Mouse (Mus musculus) urinary bladder, adult 2 months (tissue): ENCODE results near the gene Nos1ap. TPM values are rescaled to one million over a fixed set of nuclear protein-coding genes. Genes with fewer than 3 reads are reported as not detected.

Experiments
- DNase-seq: peaks from one replicate; pipeline ENCODE4 v3.0.0; 2022; ENCODE audit warnings: low spot score
- polyA plus RNA-seq: library from polyadenylated mRNA; depleted of rRNA; stranded (reverse); fragments of >200 nt; gene quantifications from 2 replicates; pipeline ENCODE4 v1.2.3, GENCODE M21; 2012

The Nos1ap gene
- polyA plus RNA-seq, 1 experiment, result 7.8 TPM

DNA sequence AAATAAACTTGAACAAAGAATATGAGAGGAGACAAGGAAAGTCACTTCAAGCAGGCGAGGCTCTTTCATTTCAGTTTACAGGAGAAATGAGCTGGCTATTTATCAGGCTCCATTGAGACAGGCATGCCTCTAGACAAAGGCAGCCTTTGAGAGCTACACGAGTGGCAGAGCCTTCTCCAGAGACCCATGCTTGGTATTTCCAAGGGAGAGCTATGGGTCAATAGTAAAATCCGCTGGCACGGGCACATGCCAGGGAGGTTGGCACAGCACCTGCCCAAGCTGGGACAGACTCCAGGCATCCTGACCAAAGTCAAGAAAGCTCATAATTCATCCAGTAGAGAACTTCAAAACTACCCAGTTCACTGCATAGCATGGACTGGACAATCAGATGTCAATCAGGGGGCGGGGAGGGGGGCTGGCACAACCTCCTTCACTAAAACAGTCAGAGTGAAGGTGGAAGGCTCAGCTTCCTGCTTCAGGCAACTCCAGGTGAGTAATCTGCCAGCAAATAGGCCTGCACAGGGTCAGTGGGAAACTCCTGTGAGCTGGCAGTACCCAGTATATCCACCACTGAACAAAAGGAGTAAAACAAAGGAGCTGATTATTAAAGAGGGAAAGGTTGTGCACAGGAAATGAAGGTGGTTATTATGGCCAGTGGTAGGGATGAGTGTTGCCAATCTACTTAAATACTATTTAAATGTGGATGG is 129.6 kb downstream of the Nos1ap start:
- DNase-seq, result no peak

DNA sequence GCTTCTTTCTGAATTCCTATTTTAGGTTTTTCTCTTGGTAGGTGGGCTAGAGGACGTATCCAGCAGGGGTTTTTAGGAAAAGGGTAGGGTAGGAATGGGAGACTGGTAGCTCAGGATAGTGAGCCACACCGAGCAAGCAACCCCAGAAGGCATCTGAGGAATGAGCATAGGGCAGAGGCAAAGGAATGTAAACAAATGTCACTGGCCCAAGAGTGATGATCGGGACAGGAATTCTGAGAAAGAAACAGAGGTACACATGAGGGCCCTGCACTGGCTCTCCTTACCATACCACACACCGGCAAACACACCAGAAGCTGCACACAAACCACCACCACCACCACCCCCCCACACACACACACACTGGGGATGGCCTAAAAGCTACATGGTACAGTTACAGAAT is 132.0 kb downstream of the Nos1ap start:
- no peak for DNase-seq

DNA sequence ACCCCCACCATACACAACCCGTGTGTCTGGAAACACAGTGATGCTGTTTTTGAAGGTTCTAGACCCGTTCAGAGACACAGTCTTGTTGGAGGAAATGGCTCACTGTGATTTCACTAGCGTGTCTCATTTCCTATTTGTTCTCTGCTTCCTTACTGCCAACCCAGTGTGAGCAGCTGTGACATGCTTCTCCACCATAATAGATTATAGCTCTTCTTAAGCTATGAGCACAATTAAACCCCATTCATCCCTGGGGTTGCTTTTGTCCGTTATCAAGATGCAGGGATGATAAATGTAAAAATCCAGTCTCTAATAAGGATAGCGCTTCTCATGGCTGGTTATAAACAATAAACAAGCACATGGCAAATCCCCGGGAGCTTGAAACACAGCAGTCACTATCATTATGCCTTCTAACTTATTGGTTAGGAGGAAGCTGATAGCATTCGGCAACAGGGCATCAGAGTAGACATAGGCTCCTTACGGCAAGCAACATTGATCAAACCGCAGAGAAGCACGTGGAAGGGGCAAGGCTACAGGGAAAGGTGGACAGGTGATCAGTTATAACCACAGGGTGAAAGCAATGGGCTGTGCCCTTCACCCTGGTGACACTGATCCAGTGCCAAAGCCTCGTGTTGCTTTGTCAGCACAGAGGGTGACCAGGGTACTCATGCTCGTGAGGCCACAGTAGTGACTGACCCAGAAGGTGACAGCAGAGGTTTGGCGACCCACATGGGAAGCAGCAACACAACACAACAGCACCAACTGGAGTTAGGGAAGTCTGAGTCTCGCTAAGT is 133.6 kb downstream of the Nos1ap start:
- DNase-seq, result no peak

DNA sequence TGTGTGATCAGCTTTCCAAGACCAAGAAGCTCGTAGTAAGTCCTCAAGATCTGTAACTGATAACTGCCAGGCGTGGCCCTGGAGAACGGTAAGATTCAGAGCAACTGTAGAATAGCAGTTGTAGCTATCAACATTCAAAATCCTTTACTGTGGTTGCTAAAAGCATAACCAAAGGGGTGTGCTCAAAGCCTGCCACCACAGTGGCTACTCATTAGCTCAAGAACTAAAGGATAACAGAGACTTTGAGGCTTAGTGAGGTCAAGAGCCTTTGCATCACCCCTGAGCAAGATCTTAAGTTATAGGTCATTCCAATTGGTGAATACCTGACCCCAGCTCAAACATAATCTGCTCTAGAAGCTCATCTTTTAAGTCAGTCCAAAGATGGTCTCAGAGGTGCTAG is 134.3 kb downstream of the Nos1ap start:
- no peak for DNase-seq

DNA sequence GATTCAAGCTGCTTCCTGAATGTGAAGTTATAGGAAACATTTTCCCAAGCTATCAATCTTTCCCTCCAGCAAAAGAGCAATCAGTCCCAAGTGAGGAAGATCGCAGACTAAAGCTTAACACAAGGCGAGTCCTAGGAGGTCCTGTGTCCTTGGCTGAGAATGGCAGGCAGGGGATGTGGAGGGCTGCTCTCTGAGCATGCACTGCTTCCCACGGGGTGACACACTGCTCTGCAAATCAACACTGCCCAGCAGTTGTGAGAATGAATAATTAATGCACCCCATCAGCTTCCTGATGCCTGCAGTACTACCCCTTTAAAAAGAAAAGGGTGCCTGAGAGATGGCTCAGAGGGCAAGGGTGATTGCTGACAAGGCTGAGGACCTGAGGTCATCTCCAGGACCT is 136.2 kb downstream of the Nos1ap start:
- DNase-seq, result no peak

DNA sequence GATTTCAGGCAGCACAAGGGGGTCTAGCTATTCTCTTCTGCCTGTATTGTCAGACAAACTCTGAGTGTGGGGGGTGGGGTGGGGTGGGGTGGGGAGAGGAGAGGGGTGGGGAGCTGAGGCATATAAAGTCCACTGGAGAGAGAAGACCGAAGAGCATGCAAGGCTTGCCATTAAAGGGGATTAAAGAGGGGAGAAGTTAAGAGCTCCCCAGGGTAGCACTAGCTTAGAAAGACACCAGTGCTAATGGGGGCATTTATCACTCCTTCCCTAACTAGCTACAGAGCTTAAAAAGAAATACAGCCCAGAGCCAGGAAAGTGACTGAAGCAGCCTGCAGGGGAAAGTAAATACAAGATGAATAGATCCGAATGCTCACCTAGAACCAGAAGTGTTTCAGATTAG is 141.4 kb downstream of the Nos1ap start:
- DNase-seq, result no peak

DNA sequence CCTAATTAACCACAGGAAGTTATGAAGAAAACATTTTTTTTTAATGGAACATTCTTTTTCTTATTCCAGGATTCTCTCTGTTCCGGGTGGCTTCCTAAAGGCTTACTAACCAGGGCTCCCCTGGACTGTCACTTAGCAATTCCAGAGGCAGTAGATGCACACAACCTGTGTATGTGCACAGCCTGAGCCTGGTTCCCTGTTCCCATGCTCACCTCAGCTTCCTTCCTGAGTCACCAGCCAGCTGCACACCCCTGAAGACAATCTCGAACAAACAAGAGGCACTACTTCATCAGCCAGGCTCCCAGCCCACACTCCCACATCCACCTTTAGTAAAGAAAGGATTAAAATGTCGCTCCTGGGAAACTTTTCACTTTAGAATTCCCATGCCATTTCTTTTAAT is 144.2 kb downstream of the Nos1ap start:
- no peak for DNase-seq

DNA sequence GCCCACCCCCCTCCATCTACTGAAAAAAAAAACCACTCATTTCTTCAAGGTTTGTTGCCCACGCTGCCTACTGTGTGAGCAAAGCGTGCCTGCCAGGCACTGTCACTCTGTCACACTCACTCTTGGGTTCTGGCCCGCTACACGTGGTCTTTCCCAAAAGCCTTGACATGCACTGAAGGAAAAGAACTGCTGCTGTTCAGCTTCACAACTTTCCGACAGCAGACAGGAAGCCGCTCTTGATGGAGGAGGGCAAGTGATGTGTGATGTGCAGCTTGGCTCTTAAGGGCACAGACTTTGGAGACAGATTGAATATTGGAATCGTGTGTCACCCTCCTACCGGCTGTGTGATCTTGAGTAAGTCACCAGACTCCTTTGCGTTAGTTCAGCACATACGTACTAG is 149.3 kb downstream of the Nos1ap start:
- DNase-seq, result no peak

DNA sequence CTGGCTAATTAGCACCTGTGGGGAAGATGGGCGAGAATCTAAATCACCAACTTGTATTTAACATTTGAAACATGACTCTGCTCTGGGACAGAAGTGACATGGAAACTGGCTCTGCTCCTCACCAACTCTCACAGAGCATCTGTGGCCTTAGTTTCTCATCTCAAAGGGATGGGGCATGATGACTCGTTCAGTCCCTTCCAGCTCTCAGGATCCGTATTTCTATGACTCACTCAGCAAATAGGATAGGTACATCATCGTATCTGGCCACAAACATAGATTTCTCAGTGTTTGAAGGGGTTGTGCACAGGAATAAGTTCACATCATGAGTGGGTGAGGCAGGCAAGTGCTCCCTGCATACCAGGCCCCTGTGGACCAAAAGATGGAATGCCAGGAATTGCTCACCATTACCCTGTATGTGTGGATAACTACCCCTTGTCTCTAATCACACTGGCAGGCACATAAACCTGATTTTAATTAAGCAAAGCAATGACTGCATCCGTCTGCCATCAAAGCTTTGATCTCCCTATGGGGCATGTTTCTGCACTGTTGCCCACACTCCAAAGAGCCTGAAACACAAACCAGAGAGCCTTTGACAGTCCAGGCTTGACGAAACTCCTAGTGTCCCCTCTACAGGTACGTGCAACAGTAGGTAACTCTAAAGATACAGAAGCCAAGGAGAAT is 151.1 kb downstream of the Nos1ap start:
- no peak for DNase-seq

DNA sequence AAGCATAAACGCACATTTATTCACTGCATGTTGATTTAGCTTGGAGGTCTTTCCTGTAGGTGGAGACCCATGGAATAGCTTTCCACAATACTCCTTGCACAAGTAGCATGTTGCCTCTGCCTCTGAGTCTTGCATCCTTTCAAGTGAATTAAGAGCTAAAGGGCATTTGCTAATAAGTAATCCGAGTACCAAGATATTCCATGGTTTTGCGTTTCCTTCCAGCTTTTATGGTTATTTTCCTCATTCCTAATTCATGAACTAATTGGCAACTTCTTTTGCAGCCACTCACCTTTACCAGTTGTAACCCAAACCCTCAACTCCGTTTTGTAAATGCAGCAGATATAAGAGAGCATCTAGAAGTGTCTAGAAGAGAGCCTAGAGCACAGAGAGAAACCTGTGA is 155.5 kb downstream of the Nos1ap start:
- DNase-seq, result no peak

DNA sequence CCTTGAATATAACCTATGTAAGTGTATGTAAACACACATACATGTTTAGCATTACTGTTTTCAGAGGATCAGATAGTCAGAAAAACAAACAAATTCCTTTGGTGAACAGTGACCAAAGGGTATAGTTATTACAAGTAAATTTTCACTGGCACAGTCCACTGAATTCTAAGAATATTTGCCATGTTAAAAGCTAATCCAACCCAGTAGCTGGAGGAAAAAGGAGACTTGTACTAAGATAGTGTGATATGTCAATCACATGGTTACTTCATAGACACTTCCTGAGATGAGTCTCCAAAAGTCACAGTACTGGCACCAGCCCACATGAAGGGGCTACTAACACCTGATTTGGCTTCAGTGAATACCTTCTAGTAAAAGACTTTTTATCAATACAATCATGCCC is 156.0 kb downstream of the Nos1ap start:
- DNase-seq, result no peak

DNA sequence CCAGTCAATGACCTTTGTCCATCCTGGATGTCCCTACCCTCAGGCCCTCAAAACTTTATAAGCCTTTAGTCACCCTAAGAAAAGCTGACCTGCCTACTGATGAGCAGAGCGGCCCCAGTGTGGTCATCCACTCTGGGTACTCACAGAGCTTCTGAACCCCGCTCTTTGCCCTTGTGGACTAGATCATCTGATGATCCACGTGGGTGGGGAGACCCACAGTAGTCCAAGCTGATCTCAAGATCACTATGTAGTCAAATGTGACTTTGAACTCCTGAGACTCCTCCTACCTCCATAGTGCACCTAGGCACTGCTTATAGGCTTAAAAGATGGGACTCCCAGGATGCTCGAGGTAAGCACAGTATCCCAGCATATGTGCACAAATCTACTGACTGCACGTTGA is 157.4 kb downstream of the Nos1ap start:
- no peak for DNase-seq

DNA sequence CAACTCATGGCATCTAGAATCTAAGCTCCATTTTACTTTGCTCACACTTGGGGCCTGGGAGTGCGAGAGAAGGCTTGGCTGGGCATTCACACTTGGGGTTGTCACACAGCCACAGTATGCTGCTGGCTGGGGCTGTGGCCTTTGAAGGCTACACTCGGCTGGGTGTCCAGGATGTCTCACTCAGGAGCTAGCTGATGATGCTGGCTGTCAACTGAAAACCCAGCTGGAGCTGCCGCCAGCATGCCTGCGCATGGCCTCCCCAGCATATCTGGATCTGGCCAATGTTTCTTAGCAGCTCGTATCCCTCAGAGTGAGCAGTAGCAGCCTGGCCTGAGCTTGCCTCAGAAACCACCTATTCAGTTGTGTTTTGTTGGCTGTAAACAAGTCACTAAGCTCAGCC is 158.3 kb downstream of the Nos1ap start:
- DNase-seq, result no peak

DNA sequence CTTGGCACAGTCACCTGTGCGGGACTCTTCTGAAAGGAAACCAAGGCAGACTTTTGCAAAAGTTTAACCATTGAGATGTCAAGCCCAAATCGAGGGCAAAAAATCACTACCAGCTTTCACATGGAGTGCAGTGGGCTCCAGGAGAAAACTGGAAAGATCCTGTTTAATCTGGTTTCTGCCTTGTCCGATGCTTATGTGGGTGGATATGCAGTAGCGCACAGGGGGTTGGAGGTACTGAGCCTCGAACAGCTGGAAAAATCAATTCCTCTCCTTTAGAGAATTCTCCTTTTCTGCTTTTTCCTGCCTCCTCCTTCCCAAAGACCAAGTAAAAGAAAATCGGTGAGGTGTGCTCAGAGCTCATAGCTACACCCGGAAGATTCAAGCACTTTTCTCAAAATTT is 159.0 kb downstream of the Nos1ap start:
- DNase-seq, result no peak

DNA sequence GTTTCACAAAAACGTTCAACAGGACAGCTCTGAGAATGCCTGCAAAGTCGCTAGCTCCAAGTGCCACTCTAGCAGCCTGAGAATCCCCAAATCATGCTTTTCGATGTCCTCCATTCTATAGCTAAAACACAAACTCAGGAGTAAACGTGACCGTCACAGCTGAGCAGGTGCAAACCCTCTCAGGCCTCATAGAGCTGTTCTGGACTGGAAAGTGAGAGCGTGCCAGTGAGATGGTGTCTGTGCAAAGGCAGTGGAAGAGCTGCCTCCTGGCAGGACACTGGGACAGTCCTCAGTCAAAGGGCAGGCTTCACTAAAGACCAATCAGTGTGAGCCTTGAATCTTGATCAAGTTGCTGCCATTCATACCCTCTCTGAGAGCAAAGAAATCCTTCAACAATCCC is 160.0 kb downstream of the Nos1ap start:
- DNase-seq, result no peak

DNA sequence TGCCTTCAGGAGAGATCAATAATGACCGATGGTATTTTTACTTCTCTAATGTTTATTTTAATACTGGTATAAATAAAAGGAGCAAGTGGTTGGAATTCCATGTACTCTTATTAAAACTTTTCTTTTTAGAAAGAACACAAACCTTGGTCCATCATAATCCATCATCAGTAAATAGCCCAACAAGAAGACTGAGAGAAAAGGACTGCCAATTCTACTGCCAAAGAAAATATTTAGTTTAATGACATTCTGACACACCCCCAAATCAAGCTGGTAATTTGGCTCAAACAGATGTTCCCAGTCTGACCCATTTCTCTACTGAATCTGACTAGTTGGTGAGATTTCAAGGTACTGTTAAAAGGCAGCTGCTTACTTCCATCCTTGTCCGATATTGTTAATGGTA is 161.5 kb downstream of the Nos1ap start:
- no peak for DNase-seq

DNA sequence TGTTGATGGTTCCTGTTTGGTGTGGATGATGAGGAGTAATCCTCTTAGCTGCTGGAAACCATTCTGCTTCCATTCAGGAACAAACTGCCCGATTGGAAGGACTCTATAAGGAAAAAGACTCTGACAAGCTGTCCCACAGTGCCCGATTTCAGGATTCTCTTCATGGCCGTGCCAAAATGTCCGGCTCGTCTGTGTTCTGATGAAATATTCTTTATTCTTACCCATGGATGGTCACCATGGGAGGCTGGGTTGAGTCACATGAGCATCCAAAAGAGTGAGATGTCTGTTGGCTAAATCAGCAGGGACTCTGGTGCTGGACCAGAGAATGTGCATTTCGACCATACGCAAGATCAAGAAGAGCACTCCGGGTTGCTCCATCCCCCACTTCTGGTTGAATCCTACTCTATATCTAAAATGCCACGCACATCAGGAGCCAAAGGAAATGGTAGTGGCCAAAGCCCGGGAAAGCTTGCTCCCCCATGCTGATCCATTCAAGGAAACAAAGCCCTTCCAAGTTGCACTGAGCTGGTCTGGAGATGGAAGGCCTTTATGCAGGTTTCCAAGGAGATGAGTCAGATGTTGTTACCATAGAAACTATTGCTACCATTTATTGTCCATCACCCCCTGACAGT is 165.3 kb downstream of the Nos1ap start:
- no peak for DNase-seq

DNA sequence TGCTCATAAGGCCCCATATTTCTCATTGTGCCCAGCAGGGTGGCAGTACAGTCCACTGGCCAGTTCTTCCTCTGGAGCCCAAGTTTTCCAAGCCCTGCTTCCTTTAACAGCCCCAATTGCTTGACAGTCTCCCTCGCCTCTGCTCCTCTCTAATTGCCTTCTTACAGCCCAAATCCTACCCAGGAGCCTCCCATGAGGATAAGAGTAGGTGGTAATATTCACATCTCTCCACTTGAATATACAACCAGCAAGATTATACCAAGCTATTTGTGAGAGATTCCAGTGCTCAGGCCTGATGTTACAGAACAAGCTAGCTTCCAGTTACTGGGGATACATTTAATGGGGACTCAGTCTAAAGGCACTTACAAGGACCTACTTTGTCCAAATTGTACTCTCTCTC is 166.6 kb downstream of the Nos1ap start:
- DNase-seq, result no peak

DNA sequence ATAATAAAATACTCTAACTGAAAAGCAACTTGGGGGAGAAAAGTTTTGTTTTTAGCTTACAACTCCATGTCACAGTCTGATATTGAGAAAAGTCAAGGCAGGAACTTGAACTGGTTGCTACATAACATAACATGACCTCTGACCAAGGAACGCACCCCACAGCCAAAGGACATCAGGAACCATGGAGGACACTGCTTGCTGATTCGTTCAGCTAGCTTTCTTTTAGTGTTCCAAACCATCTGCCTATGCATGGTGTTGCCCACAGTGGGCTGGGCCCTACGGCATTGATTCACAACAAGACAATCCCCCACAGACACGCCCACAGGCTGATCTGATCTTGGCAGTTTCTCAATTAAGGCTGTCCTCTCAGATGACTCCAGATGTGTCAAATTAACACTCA is 167.5 kb downstream of the Nos1ap start:
- DNase-seq, result no peak

DNA sequence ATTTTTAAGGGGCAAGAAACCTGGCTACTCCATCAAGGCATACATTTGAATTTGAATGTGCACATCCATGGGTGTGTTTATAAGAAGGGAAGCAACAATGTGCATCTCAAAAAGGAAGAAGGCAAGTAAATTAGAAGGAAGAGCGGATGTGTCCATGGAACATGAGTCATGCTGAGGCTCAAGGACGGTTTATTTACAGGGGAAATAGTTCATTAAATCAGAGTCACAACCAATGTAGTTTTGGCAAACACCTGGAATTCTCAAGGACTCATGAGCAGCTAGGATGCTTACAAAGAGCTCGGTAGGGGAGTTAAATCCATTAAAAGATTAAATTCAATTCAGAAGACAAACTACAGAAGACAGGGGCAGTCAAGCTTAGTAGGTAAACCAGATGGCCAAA is 169.7 kb downstream of the Nos1ap start:
- no peak for DNase-seq

DNA sequence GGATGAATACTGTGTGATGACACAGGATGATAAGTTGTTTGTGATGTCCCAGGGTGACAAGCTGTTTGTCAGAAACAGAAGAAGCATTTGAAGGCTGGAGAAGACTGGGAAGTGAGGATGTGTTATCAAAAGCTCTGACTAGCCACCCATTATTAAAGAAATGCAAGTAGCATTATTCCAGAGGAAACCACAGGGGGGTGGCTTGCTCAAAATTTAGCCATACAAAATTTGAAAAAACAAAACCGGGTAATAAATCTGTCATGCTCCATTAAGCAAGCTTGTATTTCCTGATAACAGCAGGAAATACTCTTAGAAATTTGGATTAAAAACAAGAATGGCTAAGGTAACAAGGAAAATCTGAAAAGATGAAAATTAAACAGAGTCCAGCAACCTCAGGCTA is 171.5 kb downstream of the Nos1ap start:
- no peak for DNase-seq

DNA sequence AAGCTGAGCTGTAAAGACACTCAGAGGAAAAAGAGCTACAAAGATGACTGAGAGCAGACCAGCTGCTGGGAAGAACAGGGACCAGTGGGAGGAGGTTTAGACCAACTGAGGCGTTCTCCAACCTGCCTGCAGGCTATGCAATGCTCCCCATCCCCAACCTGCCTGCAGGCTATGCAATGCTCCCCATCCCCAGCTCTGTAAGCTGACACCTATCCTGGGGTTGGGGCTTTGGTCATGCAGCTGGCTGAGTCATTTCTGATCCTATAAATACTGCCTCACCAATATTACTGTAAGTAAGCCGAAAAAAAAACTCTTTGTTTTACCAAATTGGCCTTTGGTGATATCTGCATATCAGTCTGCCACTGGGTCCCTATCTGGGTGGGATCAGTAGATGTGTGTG is 172.7 kb downstream of the Nos1ap start:
- no peak for DNase-seq

DNA sequence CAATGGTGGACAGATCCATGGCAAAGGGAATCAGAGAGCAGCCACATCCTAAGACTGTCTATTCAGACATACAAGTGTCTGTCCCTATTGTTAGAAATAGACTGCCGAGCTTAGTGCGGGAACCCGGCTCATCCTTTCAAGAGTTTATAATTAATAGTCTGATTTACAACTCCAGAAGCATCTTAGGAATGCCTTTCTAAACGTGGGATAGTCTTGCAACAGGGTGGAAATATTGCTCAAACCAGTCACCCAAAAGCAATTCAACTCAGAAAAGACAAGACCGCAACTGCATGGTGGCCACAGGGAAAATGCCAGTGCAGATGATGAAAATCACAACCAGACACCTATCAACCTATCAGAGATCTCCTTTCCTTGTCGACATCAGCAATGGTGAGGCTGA is 173.5 kb downstream of the Nos1ap start:
- DNase-seq, result no peak
